Mouse (Mus musculus) left cerebral cortex, postnatal 10 days (tissue): Measurements from ENCODE around the gene Rnase1. TPM values are rescaled to one million over a fixed set of nuclear protein-coding genes. Genes with fewer than 3 reads are reported as not detected.
A peak's percentile ranks its signal among the peaks of the same experiment; 100 is the strongest.
"Not testable (repeated sequence)": the region's sequence is repeated elsewhere in the genome, so short reads cannot be mapped to it uniquely, and the experiment has no call there.

Experiments
- DNase-seq, 2 experiments: peaks; one replicate each; pipeline ENCODE4 v3.0.0; 2021 to 2022; ENCODE audit warnings: low spot score in 2 of 2, mixed read lengths in 1 of 2; ENCODE audit errors: extremely low spot score in 1 of 2
- intact Hi-C: fragments of 180-260 bp; cut with DNase I; formaldehyde crosslinking; loops from one replicate; pipeline ENCODE4 v1.15.1; 2025
- total RNA-seq, 2 experiments: library from RNA; stranded (reverse); gene quantifications; 2 replicates each; pipeline ENCODE4 v1.2.3; 2021

Rnase1 gene
- not detected for total RNA-seq

DNA sequence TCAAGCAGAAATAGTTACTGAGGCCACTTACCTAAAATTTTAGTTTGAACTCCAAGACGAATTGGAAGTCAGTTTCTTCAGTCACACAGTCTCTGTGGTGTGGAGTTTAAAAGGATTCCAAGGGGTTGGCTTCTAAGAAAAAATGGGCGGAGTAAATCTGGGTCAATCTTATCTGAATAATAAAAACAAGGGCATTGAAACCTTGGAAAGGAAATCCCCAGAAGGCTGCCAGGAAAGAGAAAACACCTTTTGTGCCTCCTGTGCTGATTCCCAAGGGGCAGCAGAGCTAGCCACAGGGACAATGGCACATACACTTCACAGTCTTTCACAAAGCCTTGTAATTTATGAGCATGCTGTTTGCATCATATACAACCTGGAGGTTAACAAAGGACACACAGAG, at the start of gene Rnase1:
TSS of gene Rnase1 (minus strand) at position 101 of the 400 bp plus-strand sequence.
- DNase-seq = no peak
- intact Hi-C loops = no loop called here

- intact Hi-C loops = no loop called here
- DNase-seq = peak in 1 of 2 experiments; percentile 42
Observed at GRCm38 (mm10) chr14:51195681-51196080, 49.1 kb upstream of the Rnase1 start.

GRCm38 (mm10) chr14:51181051-51181450, 34.5 kb upstream of the Rnase1 start:
- intact Hi-C loops, DNase-seq: not testable (repeated sequence)

GRCm38 (mm10) chr14:51173843-51174242, 27.3 kb upstream of the Rnase1 start:
- intact Hi-C loops = loop anchor here (5.0 kb wide), 1 partner anchor 68 kb away; no protein-coding TSS in a partner anchor
- no peak for DNase-seq

- DNase-seq = peak in 1 of 2 experiments; percentile 1
- intact Hi-C loops = loop anchor here (5.0 kb wide), 1 partner anchor 69 kb away; no protein-coding TSS in a partner anchor
Observed at GRCm38 (mm10) chr14:51172947-51173346, 26.4 kb upstream of the Rnase1 start.

DNA sequence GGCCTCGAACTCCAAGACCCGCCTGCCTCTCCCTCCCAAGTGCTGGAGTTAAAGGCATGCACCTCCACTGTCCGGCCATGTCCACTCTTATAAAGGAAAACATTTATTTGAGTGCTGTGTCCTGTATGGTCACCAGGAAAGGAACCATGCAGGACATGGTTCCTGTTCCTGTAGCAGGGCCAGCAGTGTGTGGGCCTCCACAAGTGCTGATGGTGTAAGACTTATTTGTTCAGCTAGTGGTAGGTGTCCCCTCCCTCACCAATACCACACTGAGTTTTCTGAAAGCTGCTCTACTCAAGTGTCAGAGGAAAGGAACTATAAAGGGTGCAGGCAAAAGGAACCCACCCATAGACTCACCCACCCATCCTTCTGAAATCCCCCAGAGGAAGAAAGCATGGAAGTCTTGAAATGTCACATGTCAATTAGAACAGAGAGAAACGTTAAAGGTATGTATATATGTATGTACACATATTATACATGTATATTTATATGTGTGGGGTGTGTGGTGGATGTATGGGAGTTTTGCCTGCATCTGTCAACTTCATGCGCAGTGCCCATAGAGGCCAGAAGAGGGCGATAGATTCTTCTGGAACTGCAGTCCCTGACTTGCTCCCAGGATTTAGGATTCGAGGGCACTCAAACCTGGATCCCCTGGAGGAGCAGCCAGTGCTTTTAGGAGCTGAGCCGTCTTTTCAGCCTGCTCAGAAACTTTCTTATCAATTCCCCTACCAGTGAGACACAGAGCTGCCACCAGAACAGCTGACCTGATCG, 25.7 kb upstream of the Rnase1 start:
- peak; percentile 1 to 26 for DNase-seq
- intact Hi-C loops = loop anchor here (5.0 kb wide), 1 partner anchor 70 kb away; no protein-coding TSS in a partner anchor

DNA sequence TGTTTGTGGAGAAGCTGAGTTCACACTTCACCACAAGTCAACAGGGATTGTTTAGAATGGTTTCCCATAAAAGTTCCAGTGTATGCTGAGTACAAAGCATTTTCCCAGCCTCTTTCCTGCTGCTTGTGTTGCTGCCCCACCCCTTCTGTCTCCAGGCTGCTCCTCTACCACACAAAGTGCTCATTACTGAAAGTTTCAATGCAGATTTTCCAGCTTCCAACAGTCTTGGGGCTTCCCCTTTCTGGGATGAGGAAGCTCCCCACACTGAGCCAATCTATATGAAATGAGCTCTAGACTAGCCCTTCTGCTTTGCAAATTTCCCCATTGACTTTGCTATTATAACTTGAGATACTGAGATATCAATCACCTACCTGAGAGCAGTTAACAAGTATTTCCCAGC, 19.5 kb upstream of the Rnase1 start:
- no peak for DNase-seq
- intact Hi-C loops = no loop called here

- intact Hi-C loops = no loop called here
- no peak for DNase-seq
Observed at GRCm38 (mm10) chr14:51165435-51165834, 18.9 kb upstream of the Rnase1 start.

GRCm38 (mm10) chr14:51163323-51163722, 16.7 kb upstream of the Rnase1 start:
- intact Hi-C loops, DNase-seq: not testable (repeated sequence)

DNA sequence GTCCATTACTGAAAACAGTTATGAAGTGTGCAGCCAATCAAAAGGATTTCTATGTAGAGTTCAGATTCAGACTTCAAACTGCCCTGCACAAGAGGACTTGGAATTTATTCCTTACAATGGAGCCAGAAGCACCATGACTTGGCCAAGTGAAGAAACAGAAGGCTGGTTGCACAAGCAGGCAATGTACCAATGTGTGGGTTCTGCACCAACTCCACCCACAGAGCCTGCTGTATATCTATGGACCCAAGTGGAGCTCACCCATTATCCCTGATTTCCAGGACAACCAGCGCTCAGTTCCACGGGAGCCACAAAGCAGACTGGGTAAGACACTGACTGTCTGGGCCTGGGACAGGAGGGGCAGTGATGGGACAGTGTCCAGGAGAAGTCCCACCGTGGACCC, 15.4 kb upstream of the Rnase1 start, which contains the start of gene Rnase2b:
TSS of gene Rnase2b (plus strand) at position 285 of the 400 bp plus-strand sequence.
- DNase-seq, intact Hi-C loops: not testable (repeated sequence)

DNA sequence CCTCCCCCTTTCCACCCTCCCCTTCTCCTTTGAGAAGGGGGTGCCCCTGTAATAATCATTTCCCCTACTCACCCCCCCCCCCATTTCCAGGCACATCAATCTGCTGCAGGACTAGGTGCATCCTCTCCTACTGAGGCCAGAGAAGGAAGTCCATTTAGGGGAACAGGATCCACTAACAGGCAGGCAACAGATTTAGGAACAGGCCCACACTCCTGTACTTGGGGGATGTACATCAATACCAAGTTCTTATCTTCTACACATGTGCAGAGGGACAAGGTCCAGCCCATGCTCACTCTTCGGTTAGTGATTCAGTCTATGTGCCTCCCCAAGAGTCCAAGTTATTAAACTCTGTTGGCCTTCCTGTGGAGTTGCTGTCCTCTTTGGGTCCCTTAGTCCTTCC, 10.5 kb upstream of the Rnase1 start:
- no peak for DNase-seq
- intact Hi-C loops = no loop called here

- no peak for DNase-seq
- intact Hi-C loops = no loop called here
Observed at GRCm38 (mm10) chr14:51156736-51157068, 10.1 kb upstream of the Rnase1 start.

DNA sequence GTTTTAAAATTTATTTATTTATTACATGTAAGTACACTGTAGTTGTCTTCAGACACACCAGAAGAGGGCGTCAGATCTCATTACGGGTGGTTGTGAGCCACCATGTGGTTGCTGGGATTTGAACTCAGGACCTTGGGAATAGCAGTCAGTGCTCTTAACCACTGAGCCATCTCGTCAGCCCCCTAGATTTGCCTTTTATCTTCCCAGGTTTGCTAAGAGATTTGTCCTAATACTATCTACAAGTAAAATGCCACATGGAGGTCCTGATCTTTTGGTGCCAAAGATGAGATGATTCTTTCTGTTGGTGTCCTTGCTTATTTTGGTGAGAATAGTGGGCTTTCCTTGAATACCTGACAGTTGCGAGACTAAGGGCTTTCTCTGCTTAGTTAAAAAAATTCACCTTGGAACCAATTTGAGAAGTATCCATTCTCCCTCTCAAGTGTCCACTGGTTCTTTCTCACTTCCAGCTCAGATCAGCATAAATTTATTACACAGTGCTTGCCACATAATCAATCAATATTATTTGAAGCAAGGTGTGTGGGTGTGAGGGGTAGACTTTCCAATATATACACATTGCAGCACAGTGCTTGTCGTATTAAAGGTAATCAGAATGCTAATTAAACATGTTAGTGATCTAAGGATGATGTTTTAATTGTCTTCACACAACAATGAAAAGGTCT, 9.6 kb upstream of the Rnase1 start:
- intact Hi-C loops = no loop called here
- no peak for DNase-seq

- DNase-seq = no peak
- intact Hi-C loops = no loop called here
Observed at GRCm38 (mm10) chr14:51152249-51152870, 5.8 kb upstream of the Rnase1 start.

GRCm38 (mm10) chr14:51150206-51150831, 3.7 kb upstream of the Rnase1 start:
- intact Hi-C loops = no loop called here
- DNase-seq = no peak

- intact Hi-C loops = no loop called here
- DNase-seq = no peak
Observed at GRCm38 (mm10) chr14:51149164-51149563, 2.6 kb upstream of the Rnase1 start.

GRCm38 (mm10) chr14:51148006-51148405, 1.4 kb upstream of the Rnase1 start:
- intact Hi-C loops = no loop called here
- DNase-seq = no peak

DNA sequence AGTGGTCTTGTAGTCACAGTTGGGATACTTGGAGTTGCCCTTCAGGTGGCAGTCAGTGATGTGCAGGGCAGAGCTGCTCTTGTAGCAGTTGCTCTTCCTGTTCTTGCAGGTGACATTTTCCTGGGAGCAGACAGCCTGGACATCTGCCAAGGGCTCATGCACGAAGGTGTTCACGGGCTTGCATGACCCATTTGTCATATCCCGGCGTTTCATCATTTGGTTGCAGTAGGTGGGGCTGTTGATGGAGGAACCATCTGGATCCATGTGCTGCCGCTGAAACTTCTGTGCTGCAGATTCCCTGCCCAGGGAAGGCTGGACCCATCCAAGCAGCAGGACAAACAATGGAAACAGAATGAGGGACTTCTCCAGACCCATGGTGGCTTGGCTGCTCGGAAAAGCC, 1.1 kb downstream of the Rnase1 start:
- intact Hi-C loops = no loop called here
- DNase-seq = no peak

GRCm38 (mm10) chr14:51144451-51144850, 2.1 kb downstream of the Rnase1 start:
- intact Hi-C loops = no loop called here
- no peak for DNase-seq
